Mouse (Mus musculus) testis, adult 2 months (tissue): Measurements from ENCODE around the gene Rab1a. TPM values are rescaled to one million over a fixed set of nuclear protein-coding genes. Genes with fewer than 3 reads are reported as not detected.
"Not testable (repeated sequence)": the region's sequence is repeated elsewhere in the genome, so short reads cannot be mapped to it uniquely, and the experiment has no call there.

ENCODE experiments used
- H3K27ac ChIP-seq: fragments of 200-500 bp; 2 replicates; pipeline ENCODE4 v1.5.1; 2012; ENCODE audit warnings: low read depth, low read length; ENCODE audit not compliant: control insufficient read depth, insufficient read depth
- H3K27me3 ChIP-seq: fragments of 200-500 bp; 2 replicates; pipeline ENCODE4 v1.6.1; 2012; ENCODE audit warnings: mild to moderate bottlenecking, low read length, moderate library complexity; ENCODE audit not compliant: control insufficient read depth, insufficient read depth
- H3K36me3 ChIP-seq: fragments of 200-500 bp; 2 replicates; pipeline ENCODE4 v1.6.1; 2012; ENCODE audit warnings: mild to moderate bottlenecking, low read length; ENCODE audit not compliant: control insufficient read depth, insufficient read depth
- H3K4me1 ChIP-seq: fragments of 200-500 bp; 2 replicates; pipeline ENCODE4 v1.6.1; 2012; ENCODE audit warnings: low read length; ENCODE audit not compliant: control insufficient read depth, insufficient read depth
- H3K4me3 ChIP-seq: fragments of 200-500 bp; 2 replicates; pipeline ENCODE4 v1.5.1; 2012; ENCODE audit warnings: low read depth, mild to moderate bottlenecking, low read length, moderate library complexity, mixed read lengths; ENCODE audit not compliant: control insufficient read depth
- CTCF ChIP-seq: fragments of 200-500 bp; IDR thresholded peaks from 2 replicates; pipeline ENCODE4 v1.5.1; 2012; ENCODE audit warnings: low read depth, mild to moderate bottlenecking, inconsistent platforms, low read length, moderate library complexity; ENCODE audit not compliant: control insufficient read depth, insufficient read depth, insufficient replicate concordance
- POLR2A ChIP-seq: fragments of 200-500 bp; IDR thresholded peaks from 2 replicates; pipeline ENCODE4 v1.6.1; 2012; ENCODE audit warnings: low read depth, mild to moderate bottlenecking, inconsistent platforms, low read length, moderate library complexity; ENCODE audit not compliant: control insufficient read depth
- polyA plus RNA-seq: library from polyadenylated mRNA; depleted of rRNA; stranded (reverse); fragments of >200 nt; gene quantifications from 2 replicates; pipeline ENCODE4 v1.2.3, GENCODE M21; 2012; rRNA removed

The Rab1a gene
- polyA plus RNA-seq, result 17.9 and 18.4 TPM in 2 replicates

DNA sequence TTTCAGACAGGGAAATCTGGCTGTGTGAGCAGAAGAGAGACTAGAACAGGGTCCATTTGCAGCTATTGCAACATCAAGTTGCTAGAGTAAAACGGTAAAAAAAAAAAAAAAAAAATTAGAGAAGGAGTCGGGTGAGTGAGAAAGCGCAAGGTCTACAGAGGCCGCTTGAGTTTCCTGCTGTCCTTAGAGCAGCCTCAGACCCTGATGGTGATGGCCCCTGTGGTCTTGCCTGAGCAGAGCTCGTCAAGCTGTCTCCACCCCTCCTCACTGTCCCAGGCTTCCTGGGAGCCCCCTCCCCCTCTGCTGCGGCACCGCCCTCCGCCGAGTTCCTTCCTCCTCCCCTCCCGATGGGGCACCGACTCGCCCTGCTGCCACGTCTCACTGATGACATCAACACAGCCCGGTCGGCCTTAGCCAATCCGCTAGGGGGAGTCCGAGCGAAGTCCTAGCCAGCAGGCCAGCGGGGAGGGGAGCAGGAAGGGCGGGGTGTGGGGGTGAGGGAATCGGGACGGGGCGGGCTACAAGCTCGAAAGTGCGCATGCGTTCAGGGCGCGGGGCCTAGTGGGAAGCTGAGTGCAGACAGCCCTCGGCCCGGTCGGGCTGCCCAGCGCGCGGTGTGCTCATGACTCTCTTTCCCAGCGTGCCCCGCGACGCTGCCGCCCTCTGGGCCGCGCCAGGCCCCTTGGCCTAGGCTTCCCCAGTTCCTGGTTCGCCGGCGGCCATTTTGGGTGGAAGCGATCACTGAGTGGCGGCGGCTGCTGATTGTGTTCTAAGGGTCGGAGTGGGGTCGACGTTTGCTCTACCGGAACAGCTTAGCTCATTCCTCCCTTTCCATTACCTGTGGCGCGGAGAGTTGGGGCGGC is at the start of gene Rab1a:
Gene Rab1a (plus strand): TSS at position 720 of the 863 bp plus-strand sequence.
- H3K27me3 ChIP-seq, result no peaks in the 10 kb centered on the region
- H3K4me1 ChIP-seq, result peaks cover 2% of the 10 kb centered on the region; the same call in 1 of the 2 replicates
- H3K4me3 ChIP-seq, result peak within 1 kb of the TSS; percentile 94
- no peaks in the 10 kb centered on the region for H3K36me3 ChIP-seq
- peak; percentile 70 for TF ChIP-seq POLR2A
- TF ChIP-seq CTCF, result peak; percentile 65; the same call in 1 of the 2 replicates
- peak within 1 kb of the TSS; percentile 89 for H3K27ac ChIP-seq

DNA sequence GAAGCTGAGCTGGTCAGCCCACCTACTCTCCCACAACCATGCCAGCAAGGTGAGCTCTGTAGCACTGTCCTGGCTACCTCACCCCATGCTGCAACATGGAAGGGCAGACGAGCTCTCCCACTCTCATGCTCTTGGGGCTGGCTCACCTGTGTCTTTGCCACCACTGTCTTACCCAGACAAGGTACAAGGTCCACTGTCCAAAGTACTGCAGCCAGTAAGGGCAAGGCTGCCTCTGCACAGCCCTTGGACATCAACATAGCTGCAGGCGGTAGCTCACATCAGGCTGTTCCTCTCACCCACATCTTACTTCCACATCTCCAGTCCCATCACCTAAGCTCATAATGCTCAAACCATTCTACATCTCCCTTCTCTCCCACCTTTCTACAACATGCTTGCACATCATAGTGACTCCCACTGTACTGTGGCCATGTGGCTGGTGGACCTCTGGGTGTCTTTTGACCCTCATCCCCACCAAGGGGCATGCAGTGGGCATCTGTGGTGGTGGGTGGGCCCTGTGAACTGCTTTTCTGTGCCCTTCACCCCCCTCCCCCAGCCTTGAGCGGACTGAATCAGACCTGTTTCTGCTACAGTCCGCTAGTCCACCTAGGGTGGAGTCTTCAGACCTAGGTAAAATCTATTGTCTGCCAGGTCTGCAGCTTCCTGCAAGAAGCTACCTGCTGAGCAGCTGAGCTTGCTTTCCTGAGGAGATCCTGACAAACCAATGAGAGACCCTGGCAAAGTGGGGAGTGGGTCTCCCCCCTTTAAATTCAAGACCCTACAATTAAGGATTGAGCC is 48.9 kb upstream of the Rab1a start:
- Histone ChIP-seq H3K27ac (no peak overlapping the region), H3K4me1 (no peaks in the 10 kb centered on the region), H3K36me3 (no peaks in the 10 kb centered on the region), H3K4me3 (no peak overlapping the region), H3K27me3 (no peaks in the 10 kb centered on the region)
- TF ChIP-seq CTCF (no peak), POLR2A (no peak)

DNA sequence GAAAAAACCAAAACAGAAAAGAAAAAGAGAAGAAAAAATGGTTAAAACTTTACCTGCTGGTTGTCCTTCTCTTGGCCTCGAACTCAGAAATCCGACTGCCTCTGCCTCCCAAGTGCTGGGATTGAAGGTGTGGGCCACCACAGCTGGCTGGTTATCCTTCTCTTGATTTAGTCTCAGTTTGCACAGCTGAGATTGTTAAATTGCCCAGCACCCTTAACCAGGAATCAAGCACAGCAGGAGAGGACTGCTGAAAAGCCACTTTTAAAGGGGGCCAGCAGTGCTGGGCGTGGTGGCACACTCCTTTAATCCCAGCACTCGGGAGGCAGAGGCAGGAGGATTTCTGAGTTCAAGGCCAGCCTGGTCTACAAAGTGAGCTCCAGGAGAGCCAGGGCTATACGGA is 47.7 kb upstream of the Rab1a start:
- H3K4me3 ChIP-seq, H3K27me3 ChIP-seq, H3K27ac ChIP-seq, H3K4me1 ChIP-seq, H3K36me3 ChIP-seq: not testable (repeated sequence)

DNA sequence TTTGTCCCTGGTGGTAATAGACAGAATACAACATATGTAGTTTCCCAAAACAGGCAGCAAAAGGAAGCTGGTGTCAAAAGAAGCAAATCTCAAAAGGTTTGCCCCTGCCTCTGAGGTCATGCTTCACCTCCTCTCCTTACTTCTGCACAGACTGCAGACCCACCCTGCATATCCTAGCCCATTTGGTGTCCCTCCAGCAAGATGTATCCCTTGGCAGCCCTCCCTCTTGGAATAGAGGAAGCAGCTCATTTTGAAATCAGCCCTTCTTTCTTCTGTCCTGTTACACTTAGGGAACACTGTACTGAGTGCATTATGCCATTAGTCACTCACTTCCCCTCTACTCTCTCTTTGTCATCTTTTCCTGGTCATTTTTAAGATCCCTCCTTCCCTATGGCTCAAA is 42.4 kb upstream of the Rab1a start:
- no peak overlapping the region for H3K27ac ChIP-seq
- H3K4me3 ChIP-seq, result no peak overlapping the region
- no peaks in the 10 kb centered on the region for H3K4me1 ChIP-seq
- no peak for TF ChIP-seq CTCF
- H3K27me3 ChIP-seq, result no peaks in the 10 kb centered on the region
- H3K36me3 ChIP-seq, result no peaks in the 10 kb centered on the region

DNA sequence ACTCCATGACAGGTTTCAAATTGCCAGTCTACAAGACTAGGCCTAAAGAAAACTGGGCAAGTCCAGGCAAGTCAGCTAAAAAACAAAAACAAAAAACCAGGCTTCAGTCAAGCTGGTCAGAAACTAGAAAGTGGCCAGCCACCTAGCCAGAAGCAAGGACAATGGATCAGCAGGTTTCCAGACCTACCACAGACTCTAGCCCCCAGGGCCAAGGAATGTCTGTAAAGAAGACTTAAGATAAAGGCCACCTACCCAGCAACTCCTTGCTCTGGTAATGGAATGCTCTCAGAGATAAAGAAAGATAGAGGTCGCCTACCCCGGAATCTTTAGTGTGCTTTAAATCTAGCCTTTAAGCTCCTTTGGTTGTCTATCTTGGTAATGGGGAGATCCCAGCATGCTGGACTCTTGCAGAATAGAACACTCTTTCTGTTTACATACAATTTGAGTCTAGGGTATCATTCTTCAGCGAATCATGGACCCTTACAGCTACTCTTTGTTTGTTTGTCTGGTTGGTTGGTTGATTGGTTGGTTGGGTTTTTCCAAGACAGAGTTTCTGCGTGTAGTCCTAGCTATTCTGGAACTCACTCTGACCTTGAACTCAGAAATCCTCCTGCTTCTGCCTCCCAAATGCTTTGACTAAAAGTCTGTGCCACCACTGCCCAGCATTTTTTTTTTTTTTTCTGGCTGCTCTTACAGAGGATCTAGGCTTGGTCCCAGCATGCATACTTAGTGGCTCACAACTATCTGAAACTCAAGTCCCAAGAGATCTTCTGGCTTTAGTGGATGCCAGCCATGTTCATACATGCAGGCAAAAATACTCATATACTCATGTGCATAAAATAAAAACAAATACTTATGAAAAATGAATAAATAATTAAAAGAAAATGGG is 36.0 kb upstream of the Rab1a start:
- no peak overlapping the region for H3K4me3 ChIP-seq
- no peaks in the 10 kb centered on the region for H3K27me3 ChIP-seq
- no peak overlapping the region for H3K27ac ChIP-seq
- H3K36me3 ChIP-seq, result no peaks in the 10 kb centered on the region
- no peak for TF ChIP-seq POLR2A
- TF ChIP-seq CTCF, result no peak
- no peaks in the 10 kb centered on the region; the same call in 1 of the 2 replicates for H3K4me1 ChIP-seq

DNA sequence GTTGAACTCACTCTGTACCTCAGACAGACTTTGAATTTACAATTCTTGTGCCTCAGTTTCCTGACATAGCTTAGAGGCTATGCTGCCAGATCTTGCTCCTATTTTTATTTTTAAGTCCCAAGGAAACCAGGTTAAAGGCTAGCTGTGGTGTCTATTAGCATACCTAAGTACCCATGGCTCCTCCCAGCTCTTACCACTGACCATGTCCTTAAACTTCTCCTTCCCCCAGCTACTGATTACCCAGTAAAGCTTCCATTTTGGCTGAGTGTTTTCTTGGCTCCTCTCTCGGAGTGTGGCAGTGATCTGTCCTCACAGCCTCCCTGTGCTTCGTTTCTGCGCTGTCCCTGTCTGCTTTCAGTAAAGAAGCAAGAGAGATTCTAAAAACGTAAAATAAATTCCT is 35.2 kb upstream of the Rab1a start:
- Histone ChIP-seq H3K4me1 (no peaks in the 10 kb centered on the region; the same call in 1 of the 2 replicates), H3K27ac (no peak overlapping the region), H3K4me3 (no peak overlapping the region), H3K36me3 (no peaks in the 10 kb centered on the region), H3K27me3 (no peaks in the 10 kb centered on the region)
- TF ChIP-seq POLR2A, result no peak
- no peak for TF ChIP-seq CTCF

DNA sequence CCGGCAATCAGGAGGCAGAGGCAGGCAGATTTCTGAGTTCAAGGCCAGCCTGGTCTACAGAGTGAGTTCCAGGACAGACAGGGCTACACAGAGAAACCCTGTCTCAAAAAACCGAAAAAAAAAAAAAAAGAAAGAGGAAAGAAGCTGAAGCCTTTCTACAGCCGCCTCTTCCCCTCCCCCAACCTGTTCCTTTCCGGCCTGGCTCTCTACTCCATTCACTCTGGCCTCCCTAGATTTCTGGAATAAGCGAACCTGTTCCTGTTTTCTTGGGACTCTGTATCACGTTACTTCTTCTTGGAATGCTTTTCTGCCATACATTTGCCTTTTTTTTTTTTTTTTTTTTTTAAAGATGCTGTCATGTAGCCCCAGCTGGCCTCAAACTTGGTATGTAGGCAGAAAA is 34.8 kb upstream of the Rab1a start:
- not testable (repeated sequence) for H3K27me3 ChIP-seq, H3K27ac ChIP-seq, H3K4me3 ChIP-seq, H3K36me3 ChIP-seq, H3K4me1 ChIP-seq
